Mouse (Mus musculus) cerebellum, adult 2 months (tissue): ENCODE measurements at regions not wholly inside any gene's neighbourhood (a gene's known extent, or its start where the extent isn't known, plus 50 kb on each side); places are given as distances from the start of the nearest gene placed in this dataset.

Experiments used
- DNase-seq, 2 experiments: peaks; one replicate each; pipeline ENCODE4 v3.0.0; 2021
- H3K27ac ChIP-seq: fragments of 200-500 bp; 2 replicates; pipeline ENCODE4 v1.5.1; 2012; ENCODE audit warnings: low read length, control low read depth, inconsistent platforms; ENCODE audit not compliant: insufficient read depth
- H3K27me3 ChIP-seq: fragments of 200-500 bp; 2 replicates; pipeline ENCODE4 v1.6.1; 2012; ENCODE audit warnings: inconsistent platforms, mild to moderate bottlenecking, low read length, moderate library complexity; ENCODE audit not compliant: control insufficient read depth, insufficient read depth
- H3K4me1 ChIP-seq: fragments of 200-500 bp; 2 replicates; pipeline ENCODE4 v1.6.1; 2011; ENCODE audit warnings: low read length; ENCODE audit not compliant: control insufficient read depth, insufficient read depth
- H3K4me3 ChIP-seq: fragments of 200-500 bp; replicated peaks from 2 replicates; pipeline ENCODE3; 2011; ENCODE audit warnings: mild to moderate bottlenecking, low read depth, low read length, control low read depth; ENCODE audit not compliant: insufficient read depth
- CTCF ChIP-seq: fragments of 200-500 bp; IDR thresholded peaks from 2 replicates; pipeline ENCODE4 v1.5.1; 2011; ENCODE audit warnings: low read depth, mild to moderate bottlenecking, control low read depth, low read length, moderate library complexity, borderline replicate concordance; ENCODE audit not compliant: insufficient read depth
- POLR2A ChIP-seq: fragments of 200-500 bp; IDR thresholded peaks from 2 replicates; pipeline ENCODE4 v1.6.1; 2011; ENCODE audit warnings: low read length, control low read depth, borderline replicate concordance; ENCODE audit not compliant: insufficient read depth
- WGBS: fragments of 180-500 bp; shearing (Covaris S2); methylation state at CpG from one replicate; pipeline ENCODE4 v1.1.7; 2018; 5-methylcytosine and 5-hydroxymethylcytosine counted together

GRCm38 (mm10) chr13:90679162-90680010, 225.8 kb downstream of the Atp6ap1l start:
- no peaks in the 10 kb centered on the region for H3K27me3 ChIP-seq
- no peak overlapping the region for H3K27ac ChIP-seq
- H3K4me3 ChIP-seq, result no peak overlapping the region
- H3K4me1 ChIP-seq, result no peaks in the 10 kb centered on the region
- WGBS, result 68% methylated on average over 8 of the region's 8 CpGs
- TF ChIP-seq POLR2A, result no peak
- no peak for TF ChIP-seq CTCF
- DNase-seq, result no peak

DNA sequence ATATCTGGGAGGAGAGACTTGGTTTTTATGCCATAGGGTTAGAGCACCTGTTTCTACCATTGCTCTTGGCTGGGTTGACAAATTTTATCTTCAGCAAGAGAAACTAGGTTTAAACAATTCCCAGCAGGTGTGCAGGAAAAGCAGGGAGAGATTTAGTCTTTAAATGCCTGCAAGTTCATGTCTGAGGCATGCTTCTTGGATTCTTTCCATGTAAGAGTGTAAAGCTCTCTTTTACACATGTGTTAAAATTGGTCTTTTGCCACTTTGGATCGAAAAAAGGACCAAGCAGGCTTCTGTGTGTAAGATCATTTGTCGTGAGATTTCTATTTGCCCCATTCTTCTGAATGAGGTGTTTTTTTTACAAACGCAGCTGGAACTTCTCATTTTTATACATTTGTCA, 231.3 kb downstream of the Atp6ap1l start:
- TF ChIP-seq CTCF (no peak), POLR2A (no peak)
- WGBS, result 66% methylated on average over 3 of the region's 3 CpGs
- Histone ChIP-seq H3K4me1 (no peaks in the 10 kb centered on the region), H3K27me3 (no peaks in the 10 kb centered on the region), H3K4me3 (no peak overlapping the region), H3K27ac (no peak overlapping the region)
- no peak for DNase-seq

GRCm38 (mm10) chr13:90673079-90673478, 232.1 kb downstream of the Atp6ap1l start:
- 96% methylated on average over 1 of the region's 1 CpGs for WGBS
- no peaks in the 10 kb centered on the region for H3K27me3 ChIP-seq
- no peaks in the 10 kb centered on the region for H3K4me1 ChIP-seq
- TF ChIP-seq CTCF (no peak), POLR2A (no peak)
- H3K27ac ChIP-seq, result no peak overlapping the region
- no peak overlapping the region for H3K4me3 ChIP-seq
- DNase-seq, result no peak

DNA sequence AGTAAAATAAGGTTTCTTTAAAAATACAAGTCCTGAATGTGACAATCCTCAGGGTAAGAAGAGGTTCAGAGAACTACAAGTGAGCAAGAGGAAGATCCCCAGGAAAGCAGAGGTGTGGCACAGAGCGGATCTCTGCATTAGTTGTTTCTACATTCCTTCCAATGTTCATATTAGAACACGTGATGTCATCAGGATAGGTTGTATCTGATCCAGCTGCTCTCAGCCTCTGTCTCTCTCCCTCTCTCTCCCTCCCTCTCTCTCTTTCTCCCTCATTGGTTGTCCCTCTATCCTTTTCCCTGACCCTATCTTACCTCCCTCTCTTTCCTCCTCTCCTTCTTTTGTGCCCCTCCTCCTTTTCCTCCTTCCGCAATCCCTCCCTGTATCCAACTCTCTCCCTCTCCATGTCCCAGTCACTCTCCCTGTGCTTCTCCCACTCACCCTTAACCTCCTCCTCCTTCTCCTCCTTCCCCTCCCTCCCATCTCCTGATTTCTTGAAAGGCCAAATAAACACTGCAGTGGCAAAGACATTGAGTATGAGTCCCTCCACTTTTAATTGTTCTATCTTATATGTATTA, 243.5 kb downstream of the Atp6ap1l start:
- Histone ChIP-seq H3K4me1 (no peaks in the 10 kb centered on the region), H3K27ac (no peak overlapping the region), H3K27me3 (no peaks in the 10 kb centered on the region), H3K4me3 (no peak overlapping the region)
- DNase-seq, result no peak
- no peak for TF ChIP-seq CTCF
- TF ChIP-seq POLR2A, result no peak
- WGBS, result 74% methylated on average over 3 of the region's 3 CpGs

- H3K27me3 ChIP-seq, result no peaks in the 10 kb centered on the region
- 2% methylated on average over 3 of the region's 3 CpGs for WGBS
- H3K4me1 ChIP-seq, result no peaks in the 10 kb centered on the region
- TF ChIP-seq CTCF, result no peak
- TF ChIP-seq POLR2A, result no peak
- DNase-seq, result no peak
- no peak overlapping the region for H3K27ac ChIP-seq
- no peak overlapping the region for H3K4me3 ChIP-seq
These were observed 244.2 kb downstream of the Atp6ap1l start for GRCm38 (mm10) chr13:90660950-90661349.

- H3K4me1 ChIP-seq, result no peaks in the 10 kb centered on the region
- H3K27ac ChIP-seq, result no peak overlapping the region
- DNase-seq, result no peak
- no peaks in the 10 kb centered on the region for H3K27me3 ChIP-seq
- no peak for TF ChIP-seq CTCF
- TF ChIP-seq POLR2A, result no peak
- 66% methylated on average over 5 of the region's 5 CpGs for WGBS
- H3K4me3 ChIP-seq, result no peak overlapping the region
These were observed 246.1 kb downstream of the Atp6ap1l start for GRCm38 (mm10) chr13:90659087-90659486.

- no peaks in the 10 kb centered on the region for H3K27me3 ChIP-seq
- no peak for DNase-seq
These were observed 258.8 kb downstream of the Atp6ap1l start for GRCm38 (mm10) chr13:90646356-90646755.

GRCm38 (mm10) chr13:90644216-90644615, 260.9 kb downstream of the Atp6ap1l start:
- no peak overlapping the region for H3K4me3 ChIP-seq
- no peak overlapping the region for H3K27ac ChIP-seq
- no peaks in the 10 kb centered on the region for H3K27me3 ChIP-seq
- TF ChIP-seq POLR2A, result no peak
- no peak for TF ChIP-seq CTCF
- no peaks in the 10 kb centered on the region for H3K4me1 ChIP-seq
- DNase-seq, result no peak

More at GRCm38 (mm10) chr13:90646356-90646755, 258.8 kb downstream of the Atp6ap1l start:
- 10% methylated on average over 4 of the region's 4 CpGs for WGBS
- TF ChIP-seq CTCF (no peak), POLR2A (no peak)
- Histone ChIP-seq H3K27ac (no peak overlapping the region), H3K4me3 (no peak overlapping the region), H3K4me1 (no peaks in the 10 kb centered on the region)
